Mouse (Mus musculus) forebrain, embryonic 11.5 days (tissue): ENCODE measurements around the gene Tmem131l. TPM values are rescaled to one million over a fixed set of nuclear protein-coding genes. Genes with fewer than 3 reads are reported as not detected.

Experiments used
- ATAC-seq: fragments of 200-750 bp; cut with Nextera tagmentation; replicated peaks from 2 replicates; pipeline ENCODE4 v1.8.0; 2017; ENCODE audit warnings: moderate TSS enrichment; ENCODE audit not compliant: low FRiP score
- DNase-seq: peaks from one replicate; pipeline ENCODE4 v3.0.0-alpha.2; 2017; ENCODE audit warnings: low spot score
- H3K27ac ChIP-seq: fragments of 300-500 bp; sonication (generic); 2 replicates; pipeline ENCODE4 v1.5.1; 2014; ENCODE audit warnings: low read depth, low read length
- H3K27me3 ChIP-seq: fragments of 300-500 bp; sonication (generic); 2 replicates; pipeline ENCODE4 v1.6.1; 2014; ENCODE audit warnings: mild to moderate bottlenecking, low read length, mixed read lengths; ENCODE audit not compliant: control insufficient read depth, insufficient read depth
- H3K36me3 ChIP-seq: fragments of 300-500 bp; sonication (generic); 2 replicates; pipeline ENCODE4 v1.6.1; 2014; ENCODE audit warnings: mild to moderate bottlenecking, low read length, moderate library complexity, mixed read lengths; ENCODE audit not compliant: control insufficient read depth, insufficient read depth
- H3K4me1 ChIP-seq: fragments of 300-500 bp; sonication (generic); replicated peaks from 2 replicates; pipeline ENCODE4 v1.6.1; 2014; ENCODE audit warnings: low read length, mixed read lengths; ENCODE audit not compliant: control insufficient read depth, insufficient read depth
- H3K4me2 ChIP-seq: fragments of 300-500 bp; sonication (generic); 2 replicates; pipeline ENCODE4 v1.6.1; 2014; ENCODE audit warnings: low read depth, mild to moderate bottlenecking, low read length, moderate library complexity, mixed read lengths; ENCODE audit not compliant: severe bottlenecking
- H3K4me3 ChIP-seq: fragments of 300-500 bp; sonication (generic); 2 replicates; pipeline ENCODE4 v1.5.1; 2014; ENCODE audit warnings: low read depth, low read length
- H3K9ac ChIP-seq: fragments of 300-500 bp; sonication (generic); 2 replicates; pipeline ENCODE4 v1.6.1; 2014; ENCODE audit warnings: low read length
- H3K9me3 ChIP-seq: fragments of 300-500 bp; sonication (generic); 2 replicates; pipeline ENCODE4 v1.6.1; 2016; ENCODE audit warnings: low read length, mixed read lengths; ENCODE audit not compliant: control insufficient read depth
- WGBS: fragments of 180-500 bp; shearing (Covaris S2); extraction: QIAGEN DNeasy Blood & Tissue Kit; methylation state at CpG from one replicate; pipeline ENCODE4 v1.1.7; 2014; 5-methylcytosine and 5-hydroxymethylcytosine counted together
- polyA plus RNA-seq: library from polyadenylated mRNA; unstranded; fragments of >200 nt; fragmentation: Nextera tagmentation; extraction: Ambion mirVana; gene quantifications from 2 replicates; pipeline ENCODE4 v1.2.1, GENCODE M21; 2014

Gene Tmem131l
- polyA plus RNA-seq, 1 experiment from 2014 or later: 96.0 TPM

DNA sequence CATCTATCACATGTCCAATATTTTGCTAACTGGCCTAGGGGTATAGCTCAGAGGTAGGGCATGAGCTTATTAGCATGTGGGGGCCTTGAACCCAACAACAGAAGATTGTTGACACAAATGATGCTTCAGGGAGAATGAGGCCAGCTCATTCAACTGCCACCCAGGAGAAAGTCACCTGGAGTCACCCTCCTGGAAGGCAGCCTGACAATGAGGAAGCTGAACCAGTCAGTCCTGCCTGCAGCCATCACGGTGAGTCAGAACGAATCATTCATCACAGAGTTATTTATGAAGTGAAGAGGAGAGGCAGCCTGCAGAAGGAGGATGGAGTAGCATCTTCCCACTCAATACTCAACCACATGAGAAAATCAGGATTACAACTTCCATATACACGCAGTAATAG is 124.9 kb downstream of the Tmem131l start:
- DNase-seq (no peak), ATAC-seq (no peak)
- no peaks in the 10 kb centered on the region for H3K27me3 ChIP-seq
- H3K4me1 ChIP-seq: no peaks in the 10 kb centered on the region
- no peak overlapping the region for H3K27ac ChIP-seq
- H3K9ac ChIP-seq: no peak overlapping the region
- no peaks in the 10 kb centered on the region for H3K9me3 ChIP-seq
- no peak overlapping the region for H3K4me3 ChIP-seq
- no peak overlapping the region for H3K4me2 ChIP-seq
- WGBS: 92% methylated on average over 3 of the region's 3 CpGs
- H3K36me3 ChIP-seq: peaks cover 12% of the 10 kb centered on the region; the same call in 1 of the 2 replicates

DNA sequence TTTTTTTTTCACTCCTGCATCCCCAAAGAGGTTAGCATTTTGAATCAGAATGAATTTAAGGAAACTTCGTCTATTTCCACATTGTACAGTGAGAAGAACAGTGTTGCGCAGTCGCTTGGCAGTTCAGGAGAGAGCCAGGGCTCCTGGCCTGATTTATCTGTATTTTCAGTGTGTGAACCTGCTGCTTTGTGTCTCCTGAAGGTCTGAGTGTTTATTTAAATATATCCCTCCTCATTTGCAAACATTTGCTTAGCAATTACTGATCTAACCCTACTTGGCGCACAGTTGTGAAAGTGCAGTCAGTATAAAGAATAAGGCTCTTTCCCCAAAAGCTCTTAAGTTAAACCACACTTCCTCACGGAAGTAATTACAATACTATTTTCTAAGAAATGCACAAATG is 129.3 kb downstream of the Tmem131l start:
- no peak overlapping the region for H3K9ac ChIP-seq
- no peak for ATAC-seq
- H3K27ac ChIP-seq: no peak overlapping the region
- no peak overlapping the region for H3K4me3 ChIP-seq
- DNase-seq: no peak
- H3K27me3 ChIP-seq: no peaks in the 10 kb centered on the region
- no peaks in the 10 kb centered on the region for H3K4me1 ChIP-seq
- H3K4me2 ChIP-seq: no peak overlapping the region
- 95% methylated on average over 5 of the region's 5 CpGs for WGBS
- H3K36me3 ChIP-seq: peaks cover 8% of the 10 kb centered on the region; the same call in 1 of the 2 replicates
- no peaks in the 10 kb centered on the region for H3K9me3 ChIP-seq

GRCm38 (mm10) chr3:83906185-83906584 is 133.8 kb downstream of the Tmem131l start:
- Histone ChIP-seq H3K9me3 (no peaks in the 10 kb centered on the region), H3K4me1 (no peaks in the 10 kb centered on the region), H3K36me3 (peaks cover 9% of the 10 kb centered on the region; the same call in 1 of the 2 replicates), H3K9ac (no peak overlapping the region), H3K27me3 (no peaks in the 10 kb centered on the region), H3K4me3 (no peak overlapping the region), H3K4me2 (no peak overlapping the region), H3K27ac (no peak overlapping the region)
- 94% methylated on average over 9 of the region's 9 CpGs for WGBS
- ATAC-seq (no peak), DNase-seq (no peak)

DNA sequence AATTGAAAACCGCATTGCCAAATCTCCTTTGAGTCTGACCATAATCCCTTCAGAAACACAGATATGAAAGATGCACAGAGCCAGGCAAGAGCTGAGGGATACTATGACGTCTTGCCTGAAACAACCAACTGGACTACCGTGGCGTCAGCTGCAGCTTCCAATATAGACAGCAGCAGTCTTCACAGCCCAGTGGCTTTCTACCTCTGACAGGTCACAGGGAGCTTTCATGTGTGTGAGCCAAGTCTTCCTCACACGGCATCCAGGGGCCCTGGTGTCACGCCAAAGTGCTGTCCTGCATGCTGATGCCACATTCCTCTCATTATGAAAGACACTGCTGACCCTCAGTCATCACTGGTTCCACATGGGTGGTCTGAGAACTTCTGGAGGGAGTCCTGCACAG is 134.8 kb downstream of the Tmem131l start:
- Histone ChIP-seq H3K4me2 (no peak overlapping the region), H3K4me1 (no peaks in the 10 kb centered on the region), H3K27ac (no peak overlapping the region), H3K27me3 (no peaks in the 10 kb centered on the region), H3K4me3 (no peak overlapping the region), H3K9ac (no peak overlapping the region), H3K9me3 (no peaks in the 10 kb centered on the region), H3K36me3 (peaks cover 12% of the 10 kb centered on the region; the same call in 1 of the 2 replicates)
- ATAC-seq (no peak), DNase-seq (no peak)
- 90% methylated on average over 6 of the region's 6 CpGs for WGBS

- Histone ChIP-seq H3K4me1 (no peaks in the 10 kb centered on the region), H3K36me3 (peaks cover 12% of the 10 kb centered on the region; the same call in 1 of the 2 replicates), H3K9ac (no peak overlapping the region), H3K9me3 (no peaks in the 10 kb centered on the region), H3K27ac (no peak overlapping the region), H3K4me2 (no peak overlapping the region), H3K27me3 (no peaks in the 10 kb centered on the region), H3K4me3 (no peak overlapping the region)
- DNase-seq (no peak), ATAC-seq (no peak)
- WGBS: 81% methylated on average over 14 of the region's 14 CpGs
These were observed 135.6 kb downstream of the Tmem131l start for GRCm38 (mm10) chr3:83904176-83904958.

DNA sequence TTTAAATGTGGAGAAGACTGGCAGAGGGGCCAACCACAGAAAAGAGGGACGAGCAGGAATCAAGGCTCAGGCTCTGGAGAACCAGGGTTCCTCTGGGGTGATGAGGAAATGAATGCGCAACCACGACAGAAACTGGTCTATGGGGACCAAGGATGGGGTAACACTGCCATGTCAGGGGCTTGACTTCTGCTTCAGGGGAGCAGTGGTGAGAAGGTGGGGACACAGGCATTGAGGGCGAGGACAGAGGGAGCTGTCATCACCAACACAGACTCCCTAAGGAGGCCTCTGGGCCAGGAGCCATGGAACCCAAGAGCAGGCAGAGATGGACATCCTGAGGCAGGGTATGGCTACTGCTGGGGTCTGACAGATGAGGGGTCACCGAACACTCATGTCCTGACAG is 137.0 kb downstream of the Tmem131l start:
- peaks cover 14% of the 10 kb centered on the region for H3K36me3 ChIP-seq
- no peaks in the 10 kb centered on the region for H3K27me3 ChIP-seq
- no peak overlapping the region for H3K4me2 ChIP-seq
- no peak for DNase-seq
- WGBS: 92% methylated on average over 5 of the region's 5 CpGs
- ATAC-seq: no peak
- H3K27ac ChIP-seq: no peak overlapping the region
- H3K4me1 ChIP-seq: no peaks in the 10 kb centered on the region
- H3K9me3 ChIP-seq: no peaks in the 10 kb centered on the region
- no peak overlapping the region for H3K9ac ChIP-seq
- H3K4me3 ChIP-seq: no peak overlapping the region

- DNase-seq (no peak), ATAC-seq (no peak)
- H3K4me1 ChIP-seq: no peaks in the 10 kb centered on the region
- 92% methylated on average over 8 of the region's 8 CpGs for WGBS
- no peak overlapping the region for H3K9ac ChIP-seq
- no peaks in the 10 kb centered on the region for H3K9me3 ChIP-seq
- H3K4me3 ChIP-seq: no peak overlapping the region
- no peak overlapping the region for H3K27ac ChIP-seq
- H3K4me2 ChIP-seq: no peak overlapping the region
- H3K36me3 ChIP-seq: peaks cover 14% of the 10 kb centered on the region
- no peaks in the 10 kb centered on the region for H3K27me3 ChIP-seq
These were observed 137.5 kb downstream of the Tmem131l start for GRCm38 (mm10) chr3:83902459-83902858.

GRCm38 (mm10) chr3:83900756-83901373 is 139.1 kb downstream of the Tmem131l start:
- ATAC-seq (no peak), DNase-seq (no peak)
- Histone ChIP-seq H3K4me1 (no peaks in the 10 kb centered on the region), H3K9ac (no peak overlapping the region), H3K4me3 (no peak overlapping the region), H3K9me3 (no peaks in the 10 kb centered on the region), H3K36me3 (peaks cover 14% of the 10 kb centered on the region), H3K27me3 (no peaks in the 10 kb centered on the region), H3K27ac (no peak overlapping the region), H3K4me2 (no peak overlapping the region)
- 95% methylated on average over 12 of the region's 12 CpGs for WGBS
